Mouse (Mus musculus): ENCODE measurements around the gene Traf7.

Traf7 gene

DNA sequence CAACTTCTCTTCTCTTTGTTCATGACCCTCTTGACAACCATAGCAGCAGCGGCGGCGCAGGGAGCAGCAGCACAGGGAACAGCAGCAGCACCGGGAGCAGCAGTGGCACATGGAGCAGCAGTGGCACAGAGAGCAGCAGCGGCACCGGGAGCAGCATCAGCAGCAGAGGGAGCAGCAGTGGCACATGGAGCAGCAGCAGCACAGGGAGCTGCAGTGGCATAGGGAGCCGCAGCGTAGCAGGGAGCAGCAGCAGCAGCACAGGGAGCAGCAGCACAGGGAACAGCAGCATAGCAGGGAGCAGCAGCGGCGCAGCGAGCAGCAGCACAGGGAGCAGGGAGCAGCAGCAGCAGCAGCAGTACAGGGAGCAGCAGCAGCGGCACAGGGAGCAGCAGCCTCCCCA lies 16.9 kb upstream of the Traf7 start:
- no peak for DNase-seq

- DNase-seq, result peak; percentile 68
Observed at GRCm38 (mm10) chr17:24540375-24540774, 12.6 kb upstream of the Traf7 start.

DNA sequence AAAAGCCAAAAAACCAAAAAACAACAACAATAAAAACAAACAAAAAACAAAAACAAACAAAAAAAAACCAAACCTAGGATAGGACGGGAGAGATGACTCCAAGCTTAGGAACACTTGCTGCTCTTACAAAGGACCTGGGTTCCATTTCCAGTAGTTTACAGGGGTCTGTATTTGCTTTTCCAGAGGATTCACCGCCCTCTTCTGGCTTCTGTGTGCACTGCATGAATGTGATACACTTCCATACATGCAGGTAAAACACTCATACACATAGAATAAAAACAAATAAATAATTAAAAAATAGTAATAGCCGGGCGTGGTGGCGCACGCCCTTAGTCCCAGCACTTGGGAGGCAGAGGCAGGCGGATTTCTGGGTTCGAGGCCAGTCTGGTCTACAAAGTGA lies 11.2 kb upstream of the Traf7 start:
- DNase-seq, result peak; percentile 80

- no peak for DNase-seq
Observed at GRCm38 (mm10) chr17:24537536-24537935, 9.8 kb upstream of the Traf7 start.

DNA sequence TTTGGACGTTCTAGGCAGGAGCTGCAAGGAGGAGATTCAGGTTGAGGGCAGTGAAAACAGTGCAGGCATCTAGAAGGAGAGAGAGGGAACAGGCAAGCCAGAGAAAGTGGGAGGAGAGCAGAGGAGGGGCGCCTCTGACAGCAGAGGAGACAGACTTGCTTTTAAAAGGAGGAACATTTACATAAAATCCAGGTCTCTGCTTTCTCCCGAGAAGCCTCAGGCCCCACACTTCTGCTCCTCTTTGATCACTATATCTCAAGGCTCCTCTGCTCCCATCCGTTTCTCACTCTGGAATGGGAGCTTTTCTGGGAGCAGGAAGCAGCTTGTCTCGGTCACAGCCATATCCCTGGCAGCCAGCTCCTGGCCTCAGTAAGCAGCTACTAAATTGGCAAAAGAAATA lies 7.6 kb upstream of the Traf7 start:
- no peak for DNase-seq

DNA sequence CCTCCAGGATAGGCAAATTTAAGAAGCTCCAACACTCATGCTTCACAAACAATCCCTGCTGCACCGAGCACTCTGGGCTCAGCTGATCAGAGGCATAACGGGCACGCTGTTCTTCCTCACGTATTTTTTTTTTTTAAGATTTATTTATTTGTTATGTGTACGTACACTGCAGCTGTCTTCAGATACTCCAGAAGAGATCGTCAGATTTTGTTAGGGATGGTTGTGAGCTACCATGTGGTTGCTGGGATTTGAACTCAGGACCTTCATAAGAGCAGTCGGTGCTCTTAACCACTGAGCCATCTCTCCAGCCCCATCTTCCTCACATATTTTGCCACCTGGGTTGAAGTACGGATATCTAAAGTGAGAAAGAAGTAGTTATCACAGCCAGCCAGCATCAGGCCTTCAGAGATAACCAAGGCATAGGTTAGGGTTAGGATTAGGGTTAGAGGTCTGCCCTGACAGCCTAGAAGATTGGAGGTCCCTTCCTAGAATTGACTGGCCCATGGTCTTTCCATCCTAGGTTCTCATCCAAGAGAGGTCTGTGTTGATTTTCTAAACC lies 6.5 kb upstream of the Traf7 start, which contains the start of gene Rab26:
TSS of gene Rab26 (minus strand) at position 51 of the 559 bp plus-strand sequence.
- no peak for DNase-seq

DNA sequence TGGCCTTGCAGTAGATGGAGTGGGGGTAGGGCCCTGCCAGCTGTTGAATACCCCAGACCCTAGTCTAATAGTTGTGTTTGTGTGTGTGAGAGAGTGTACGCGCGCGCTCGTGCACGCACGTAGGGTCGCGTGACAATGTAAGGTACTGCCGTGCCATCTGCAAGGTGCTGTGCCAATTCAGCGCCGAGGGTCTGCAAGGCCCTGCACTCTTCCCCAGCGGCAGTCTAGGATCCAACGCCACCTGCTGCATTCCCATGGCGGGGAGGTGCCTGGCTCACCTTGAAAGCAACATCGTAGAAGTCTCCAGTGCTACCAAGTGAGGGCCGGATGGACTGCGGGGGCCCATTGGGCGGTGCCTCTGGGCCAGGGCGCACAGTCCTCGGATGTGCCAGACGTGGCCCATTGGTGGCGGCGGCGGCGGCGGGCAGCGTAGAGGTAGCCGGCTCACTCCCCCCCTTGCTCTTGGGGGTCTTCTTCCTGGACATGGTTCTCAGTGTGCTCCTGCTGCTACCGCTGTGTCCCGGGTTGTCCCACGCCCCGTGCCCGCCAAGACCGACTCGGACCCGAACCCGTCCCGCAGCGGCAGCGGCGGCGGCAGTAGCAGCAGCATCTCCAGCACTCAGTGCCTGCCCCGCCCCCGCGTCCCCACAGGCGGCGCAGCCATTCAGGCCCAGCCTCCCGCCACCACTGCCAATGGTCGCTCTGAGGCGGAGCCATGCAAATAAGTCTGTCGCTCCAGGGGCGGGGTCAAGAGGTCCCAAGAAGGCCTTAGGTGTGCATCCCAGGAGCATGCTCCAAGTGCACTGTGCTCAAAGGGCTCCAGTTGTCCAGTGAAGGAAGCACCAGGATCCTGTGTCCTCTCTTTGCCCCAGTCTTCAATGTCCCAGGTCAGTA lies 5.6 kb upstream of the Traf7 start:
- peak; percentile 89 for DNase-seq

- no peak for DNase-seq
Observed at GRCm38 (mm10) chr17:24532045-24532444, 4.3 kb upstream of the Traf7 start.

DNA sequence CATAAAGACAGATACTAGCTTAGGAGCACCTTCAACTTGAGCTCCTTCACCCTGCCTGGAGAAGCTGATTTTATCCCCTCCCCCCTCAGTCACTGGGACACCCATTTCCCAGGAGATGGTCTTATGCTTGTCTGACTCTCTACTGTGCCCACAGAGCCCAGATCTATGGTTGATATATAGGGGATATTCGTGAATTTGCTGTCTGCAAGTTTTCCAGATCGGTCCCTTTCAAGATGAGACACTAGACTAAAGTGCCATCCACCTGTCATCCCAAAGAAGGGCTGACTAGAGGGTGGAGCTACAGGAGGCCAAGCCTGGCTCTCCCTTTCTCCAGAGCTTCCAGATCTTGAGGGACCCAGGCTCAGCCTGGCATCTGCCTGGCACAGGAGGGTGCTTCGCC lies 3.3 kb upstream of the Traf7 start:
- DNase-seq, result no peak

- DNase-seq, result no peak
Observed at GRCm38 (mm10) chr17:24530361-24531050, 2.8 kb upstream of the Traf7 start.

DNA sequence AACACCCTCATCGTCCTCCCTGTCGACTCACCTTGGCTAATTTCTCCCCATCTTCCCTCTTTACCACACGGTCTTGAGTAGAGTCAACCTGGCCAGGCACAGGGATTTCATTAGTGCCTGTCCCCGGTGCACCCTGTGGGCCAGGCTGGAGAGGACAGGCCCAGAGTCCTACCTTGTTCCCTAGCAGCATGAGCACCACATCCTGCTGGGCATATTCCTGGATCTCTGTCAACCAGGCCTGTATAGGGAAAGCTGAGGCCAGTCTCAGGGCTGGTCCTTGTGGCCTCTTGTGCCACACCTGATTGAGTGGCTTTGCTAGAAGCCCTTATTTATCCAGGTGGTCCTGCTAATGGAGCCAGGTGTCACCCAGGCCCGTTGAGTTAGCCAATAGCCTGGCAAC lies 2.1 kb upstream of the Traf7 start:
- DNase-seq, result no peak

DNA sequence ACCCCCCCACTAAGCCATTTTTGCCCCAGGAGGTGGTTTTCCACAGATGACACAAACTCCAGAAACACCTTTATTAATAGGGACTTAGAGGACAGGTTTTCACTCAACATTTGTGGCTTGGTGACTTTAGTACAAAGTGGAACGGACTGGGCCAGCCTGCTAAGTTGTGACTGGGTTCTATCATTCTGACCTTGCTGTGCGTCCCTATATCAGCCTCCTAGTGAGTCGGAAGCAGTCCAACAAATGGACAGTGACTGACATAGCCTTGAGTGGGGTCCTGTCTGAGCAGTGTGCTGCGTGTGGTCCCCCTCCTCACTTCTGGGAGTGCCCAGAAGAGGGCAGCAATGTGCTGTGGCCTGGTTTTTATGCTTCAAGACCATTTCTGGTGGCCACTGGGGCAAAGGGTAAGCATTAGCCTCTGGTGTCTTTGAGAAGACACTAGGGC lies 1.3 kb upstream of the Traf7 start:
- peak; percentile 82 for DNase-seq

GRCm38 (mm10) chr17:24528560-24528918 lies 801 bp upstream of the Traf7 start:
- DNase-seq, result no peak

GRCm38 (mm10) chr17:24527315-24527714 lies 423 bp downstream of the Traf7 start:
- DNase-seq, result no peak

GRCm38 (mm10) chr17:24524734-24525133 lies 3.0 kb downstream of the Traf7 start:
- DNase-seq, result no peak

DNA sequence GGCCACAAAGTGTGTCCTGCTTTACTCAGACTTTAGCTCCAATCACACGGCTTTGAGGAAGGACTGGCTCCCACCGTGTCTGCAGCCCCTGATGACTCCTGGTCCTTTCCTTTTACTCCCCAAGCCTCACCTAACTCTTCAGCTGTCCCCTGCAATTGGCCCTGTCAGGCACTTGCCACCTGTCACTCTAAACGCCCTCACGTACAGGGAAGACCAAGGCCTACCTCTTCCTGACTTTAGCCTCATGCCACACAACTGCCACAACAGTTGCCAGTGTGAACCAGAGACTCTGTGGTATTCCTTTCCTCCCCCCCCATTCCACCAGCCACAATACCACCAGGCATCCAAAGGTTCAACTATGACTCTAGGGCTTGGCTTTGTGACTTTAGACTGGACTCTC lies 7.3 kb downstream of the Traf7 start:
- DNase-seq, result no peak

- no peak for DNase-seq
Observed at GRCm38 (mm10) chr17:24514270-24515257, 13.2 kb downstream of the Traf7 start.

GRCm38 (mm10) chr17:24513609-24514008 lies 14.1 kb downstream of the Traf7 start:
- DNase-seq, result peak; percentile 59

DNA sequence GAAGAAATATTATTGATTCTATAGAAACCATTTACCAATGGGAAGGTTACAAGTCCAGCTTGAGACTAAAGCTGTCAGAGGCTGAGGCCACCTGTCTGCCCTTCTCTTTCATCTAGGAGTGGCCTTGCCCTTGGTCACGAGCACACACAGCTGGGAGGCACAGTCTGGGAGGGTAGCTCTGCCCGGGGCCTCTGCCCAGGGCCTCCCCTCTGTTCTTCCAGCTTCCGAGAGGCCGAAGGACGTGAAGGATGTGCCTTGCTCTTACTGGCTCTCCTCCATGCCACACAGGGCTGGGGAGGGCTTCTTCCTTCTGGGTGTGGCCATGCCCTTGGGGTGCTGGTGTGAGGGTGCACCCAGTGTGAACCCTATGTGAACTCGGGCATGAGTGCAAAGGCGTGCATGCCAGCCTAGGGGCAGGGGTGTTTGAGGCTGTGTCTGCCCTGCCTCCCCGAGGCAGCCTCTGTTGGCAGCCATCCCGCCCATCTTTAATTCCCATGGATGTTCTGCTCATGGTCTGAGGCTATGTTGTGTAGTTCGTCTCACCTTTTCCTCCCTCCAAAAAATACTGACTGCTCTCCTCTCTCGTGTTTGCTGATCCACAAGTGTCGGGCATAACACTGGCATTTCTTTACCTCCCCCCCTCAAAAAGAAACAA lies 19.8 kb downstream of the Traf7 start:
- DNase-seq, result no peak

- DNase-seq, result no peak
Observed at GRCm38 (mm10) chr17:24507129-24507664, 20.5 kb downstream of the Traf7 start.

DNA sequence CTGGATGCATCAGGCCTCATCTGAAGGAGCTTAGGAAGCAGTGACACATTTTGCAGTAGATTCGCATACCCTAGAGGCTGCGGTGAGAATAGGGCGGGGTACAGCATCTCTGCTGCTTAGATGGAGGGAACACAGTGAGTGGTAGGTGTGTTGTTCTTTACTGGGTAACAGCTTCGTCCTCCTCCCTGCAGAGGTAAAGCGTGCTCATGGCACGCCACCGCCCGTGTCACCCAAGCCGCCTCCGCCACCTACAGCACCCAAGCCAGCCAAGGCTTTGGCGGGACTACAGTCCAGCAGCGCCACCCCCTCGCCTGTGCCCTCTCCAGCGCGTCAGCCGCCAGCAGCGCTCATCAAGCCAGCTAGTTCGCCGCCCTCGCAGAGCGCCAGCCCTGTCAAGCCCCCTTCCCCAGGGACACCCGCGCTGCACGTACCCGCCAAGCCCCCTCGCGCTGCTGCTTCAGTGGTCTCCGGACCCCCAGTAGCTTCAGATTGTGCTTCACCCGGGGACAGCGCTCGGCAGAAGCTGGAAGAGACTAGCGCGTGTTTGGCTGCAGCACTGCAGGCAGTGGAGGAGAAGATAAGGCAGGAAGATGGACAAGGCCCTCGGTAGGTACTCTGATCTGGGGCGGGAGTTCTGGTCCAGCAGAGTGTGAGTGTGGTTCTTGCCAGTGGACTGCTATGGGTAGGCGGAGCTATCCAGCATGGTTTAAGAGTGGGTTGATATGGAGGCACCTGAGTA lies 21.2 kb downstream of the Traf7 start:
- DNase-seq, result no peak
